Mouse (Mus musculus) myocyte (in vitro differentiated cells): ENCODE measurements around the gene Eipr1.

ENCODE experiments used
- CEBPB ChIP-seq: IDR thresholded peaks from 2 replicates; pipeline ENCODE4 v1.6.1; 2011; ENCODE audit warnings: mild to moderate bottlenecking, moderate library complexity; ENCODE audit not compliant: poor library complexity, insufficient read depth, severe bottlenecking
- E2F4 ChIP-seq: IDR thresholded peaks from one replicate; pipeline ENCODE4 v1.6.1; 2011; ENCODE audit warnings: mild to moderate bottlenecking, control low read depth, moderate library complexity; ENCODE audit not compliant: insufficient read depth
- MAX ChIP-seq: IDR thresholded peaks from one replicate; pipeline ENCODE4 v1.6.1; 2011; ENCODE audit warnings: low read depth, mild to moderate bottlenecking, control low read depth
- MYOD1 ChIP-seq, 3 experiments: IDR thresholded peaks; one replicate each; pipeline ENCODE4 v1.6.1; 2011; ENCODE audit warnings: control low read depth in 2 of 3, low read depth in 2 of 3, mild to moderate bottlenecking in 2 of 3, moderate library complexity in 1 of 3; ENCODE audit not compliant: insufficient read length in 2 of 3, control insufficient read depth in 1 of 3
- MYOG ChIP-seq, 3 experiments: IDR thresholded peaks; one replicate each; pipeline ENCODE4 v1.6.1; 2011; ENCODE audit warnings: control low read depth in 2 of 3, low read depth in 2 of 3, mild to moderate bottlenecking in 2 of 3; ENCODE audit not compliant: insufficient read length in 2 of 3, control insufficient read depth in 1 of 3, insufficient read depth in 1 of 3
- POLR2A ChIP-seq: IDR thresholded peaks from one replicate; pipeline ENCODE4 v1.6.1; 2011; ENCODE audit warnings: low read depth, mild to moderate bottlenecking, control low read depth, moderate library complexity; ENCODE audit not compliant: insufficient read length
- POLR2AphosphoS2 ChIP-seq: IDR thresholded peaks from one replicate; pipeline ENCODE4 v1.6.1; 2011; ENCODE audit warnings: low read depth, control low read depth; ENCODE audit not compliant: insufficient read length
- TCF12 ChIP-seq: IDR thresholded peaks from one replicate; pipeline ENCODE4 v1.6.1; 2011; ENCODE audit warnings: mild to moderate bottlenecking, control low read depth; ENCODE audit not compliant: poor library complexity, insufficient read depth, severe bottlenecking
- USF1 ChIP-seq: IDR thresholded peaks from one replicate; pipeline ENCODE4 v1.6.1; 2011; ENCODE audit warnings: low read depth, mild to moderate bottlenecking, control low read depth, moderate library complexity

GRCm38 (mm10) chr12:28880471-28880870 lies 128.9 kb downstream of the Eipr1 start:
- TF ChIP-seq POLR2A (no peak), USF1 (no peak), MYOG (IDR thresholded peaks at IDR 0.05; ENCODE audit: control insufficient read depth in 1 of 3, insufficient read depth in 1 of 3, insufficient read length in 2 of 3, low read depth in 2 of 3) (no peak), MAX (no peak), E2F4 (no peak), CEBPB (no peak), TCF12 (no peak), MYOD1 (IDR thresholded peaks at IDR 0.05; ENCODE audit: control insufficient read depth in 1 of 3, insufficient read length in 2 of 3, low read depth in 2 of 3) (no peak), POLR2AphosphoS2 (no peak)
